Mouse (Mus musculus) megakaryocyte, embryonic 14.5 days (primary cell): ENCODE results near the gene Enkur.

Experiments
- FLI1 ChIP-seq: IDR thresholded peaks from 2 replicates; pipeline ENCODE4 v1.6.1; 2012; ENCODE audit warnings: low read length, inconsistent platforms, mixed read lengths
- GATA1 ChIP-seq: IDR thresholded peaks from 3 replicates; pipeline ENCODE4 v1.6.1; 2012; ENCODE audit warnings: mixed read lengths, low read length, inconsistent platforms, borderline replicate concordance

DNA sequence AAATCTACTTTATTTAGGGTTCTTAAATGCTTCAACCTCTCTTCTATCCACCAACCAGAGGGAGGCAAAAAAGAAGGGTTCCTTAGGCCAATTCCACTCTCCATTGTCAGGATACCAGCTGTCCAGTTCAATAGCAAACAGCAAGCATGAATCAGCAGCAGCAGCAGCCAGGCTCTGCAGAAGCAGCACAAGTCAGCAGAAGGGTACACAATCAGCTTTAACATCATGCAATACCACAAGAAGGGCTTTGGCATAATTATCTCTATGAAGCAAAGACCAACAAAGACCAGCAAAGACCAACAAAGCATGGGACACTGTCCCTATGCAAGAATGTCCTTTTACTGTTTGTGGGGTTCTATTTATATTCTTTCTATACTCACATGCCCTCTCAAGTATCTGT is 49.1 kb upstream of the Enkur start:
- TF ChIP-seq GATA1 (no peak), FLI1 (no peak)
